Mouse (Mus musculus) forebrain, embryonic 14.5 days (tissue): ENCODE data around the gene Uty. TPM values are rescaled to one million over a fixed set of nuclear protein-coding genes. Genes with fewer than 3 reads are reported as not detected.

Experiments used
- ATAC-seq: fragments of 200-750 bp; cut with Nextera tagmentation; 2 replicates; pipeline ENCODE4 v1.8.0; 2017; ENCODE audit warnings: mild to moderate bottlenecking, moderate library complexity
- DNase-seq: peaks from one replicate; pipeline ENCODE4 v3.0.0-alpha.2; 2015; ENCODE audit warnings: low spot score
- H3K27ac ChIP-seq: fragments of 300-500 bp; sonication (generic); 2 replicates; pipeline ENCODE4 v1.5.1; 2014; ENCODE audit warnings: low read depth, mild to moderate bottlenecking, control low read depth, low read length, moderate library complexity
- H3K27me3 ChIP-seq: fragments of 300-500 bp; sonication (generic); replicated peaks from 2 replicates; pipeline ENCODE4 v1.6.1; 2014; ENCODE audit warnings: low read length, control low read depth, mixed read lengths; ENCODE audit not compliant: control insufficient read depth, insufficient read depth
- H3K36me3 ChIP-seq: fragments of 300-500 bp; sonication (generic); 2 replicates; pipeline ENCODE4 v1.6.1; 2014; ENCODE audit warnings: low read length, control low read depth; ENCODE audit not compliant: control insufficient read depth, insufficient read depth
- H3K4me1 ChIP-seq: fragments of 300-500 bp; sonication (generic); 2 replicates; pipeline ENCODE4 v1.6.1; 2014; ENCODE audit warnings: antibody characterized with exemption, low read length, control low read depth; ENCODE audit not compliant: control insufficient read depth, insufficient read depth
- H3K4me2 ChIP-seq: fragments of 300-500 bp; sonication (generic); 2 replicates; pipeline ENCODE4 v1.6.1; 2014; ENCODE audit warnings: mild to moderate bottlenecking, control low read depth, low read length
- H3K4me3 ChIP-seq: fragments of 300-500 bp; sonication (generic); 2 replicates; pipeline ENCODE4 v1.5.1; 2014; ENCODE audit warnings: low read depth, low read length, control low read depth
- H3K9ac ChIP-seq: fragments of 300-500 bp; sonication (generic); 2 replicates; pipeline ENCODE4 v1.6.1; 2014; ENCODE audit warnings: mild to moderate bottlenecking, low read length, control low read depth, moderate library complexity
- H3K9me3 ChIP-seq: fragments of 300-500 bp; sonication (generic); replicated peaks from 2 replicates; pipeline ENCODE4 v1.6.1; 2016; ENCODE audit warnings: low read length, control low read depth, mixed read lengths; ENCODE audit not compliant: control insufficient read depth
- WGBS: fragments of 180-500 bp; shearing (Covaris S2); extraction: QIAGEN DNeasy Blood & Tissue Kit; methylation state at CpG from one replicate; pipeline ENCODE4 v1.1.7; 2014; 5-methylcytosine and 5-hydroxymethylcytosine counted together
- polyA plus RNA-seq: library from polyadenylated mRNA; unstranded; fragments of >200 nt; fragmentation: Nextera tagmentation; extraction: Ambion mirVana; gene quantifications from 2 replicates; pipeline ENCODE4 v1.2.1, GENCODE M21; 2014

The Uty gene
- polyA plus RNA-seq, 1 experiment from 2014 or later, result 15.4 TPM

- Histone ChIP-seq H3K36me3 (no peaks in the 10 kb centered on the region), H3K9ac (no peak overlapping the region), H3K9me3 (no peaks in the 10 kb centered on the region), H3K4me1 (no peaks in the 10 kb centered on the region), H3K27ac (no peak overlapping the region), H3K27me3 (no peaks in the 10 kb centered on the region), H3K4me2 (no peak overlapping the region), H3K4me3 (no peak overlapping the region)
- no peak for ATAC-seq
- DNase-seq, result no peak
These were observed 82.5 kb downstream of the Uty start for GRCm38 (mm10) chrY:1163054-1163453.

- WGBS, result no CpG with 5 or more reads among the region's 5 CpGs
- Histone ChIP-seq H3K9ac (no peak overlapping the region), H3K9me3 (no peaks in the 10 kb centered on the region), H3K36me3 (no peaks in the 10 kb centered on the region), H3K27ac (no peak overlapping the region), H3K4me1 (no peaks in the 10 kb centered on the region), H3K27me3 (no peaks in the 10 kb centered on the region), H3K4me2 (no peak overlapping the region), H3K4me3 (no peak overlapping the region)
- no peak for ATAC-seq
- no peak for DNase-seq
These were observed 129.4 kb downstream of the Uty start for GRCm38 (mm10) chrY:1116153-1116552.

- Histone ChIP-seq H3K27ac (no peak overlapping the region), H3K4me3 (no peak overlapping the region), H3K4me2 (no peak overlapping the region), H3K36me3 (no peaks in the 10 kb centered on the region), H3K4me1 (no peaks in the 10 kb centered on the region), H3K9me3 (no peaks in the 10 kb centered on the region), H3K27me3 (no peaks in the 10 kb centered on the region), H3K9ac (no peak overlapping the region)
- WGBS, result no CpG with 5 or more reads among the region's 2 CpGs
- ATAC-seq (peak; percentile 58), DNase-seq (peak; percentile 12)
These were observed 131.5 kb downstream of the Uty start for GRCm38 (mm10) chrY:1114016-1114415.

Other genes starting within 250 kb of the Uty start
- gene Eif2s3y, start 235.2 kb downstream of the Uty start, polyA plus RNA-seq, result 58.4 and 69.8 TPM in 2 replicates
- 22.5 and 26.0 TPM in 2 replicates for gene Ddx3y, start 40.9 kb upstream of the Uty start, polyA plus RNA-seq
- not detected in 2 replicates for gene Usp9y, start 214.0 kb upstream of the Uty start, polyA plus RNA-seq